Mouse (Mus musculus) megakaryocyte, embryonic 14.5 days (primary cell): Measurements from ENCODE around the gene Dnaja4.

Source experiments
- FLI1 ChIP-seq: IDR thresholded peaks from 2 replicates; pipeline ENCODE4 v1.6.1; 2012; ENCODE audit warnings: low read length, inconsistent platforms, mixed read lengths
- GATA1 ChIP-seq: IDR thresholded peaks from 3 replicates; pipeline ENCODE4 v1.6.1; 2012; ENCODE audit warnings: mixed read lengths, low read length, inconsistent platforms, borderline replicate concordance

- TF ChIP-seq GATA1 (no peak), FLI1 (no peak)
Observed at GRCm38 (mm10) chr9:54764091-54764490, 65.4 kb downstream of the Dnaja4 start.
